Mouse (Mus musculus) Patski (cell line): ENCODE results near the gene Tmem139. TPM values are rescaled to one million over a fixed set of nuclear protein-coding genes. Genes with fewer than 3 reads are reported as not detected.

ENCODE experiments used
- ATAC-seq: fragments of 100-300 bp; one replicate; pipeline ENCODE4 v1.8.0; 2021
- CTCF ChIA-PET: fragments of 350-600 bp; sonication (Branson Sonifier 250); formaldehyde crosslinking; loops from one replicate; lab custom pipeline; 2022; ENCODE audit warnings: inconsistent platforms; lab: Charles Lee
- POLR2A ChIA-PET: fragments of 350-600 bp; sonication (Branson Sonifier 250); formaldehyde crosslinking; loops from one replicate; lab custom pipeline; 2022; ENCODE audit warnings: antibody characterized with exemption, inconsistent platforms; lab: Charles Lee
- DNase-seq: peaks from one replicate; pipeline ENCODE4 v3.0.0-alpha.2; 2011; ENCODE audit warnings: low read depth, low spot score
- H3K27me3 ChIP-seq: fragments of 371-371 bp; one replicate; pipeline ENCODE4 v1.5.1; 2021
- CTCF ChIP-seq: fragments of 100-300 bp; IDR thresholded peaks from one replicate; pipeline ENCODE4 v1.5.1; 2021
- in situ Hi-C: fragments of 300-500 bp; cut with MboI; formaldehyde crosslinking; loops from 3 replicates; pipeline ENCODE4 v1.11.1; 2018; ENCODE audit warnings: low pct_unique_long_range_greater_than_20kb, mixed read lengths
- polyA plus RNA-seq: library from polyadenylated mRNA; unstranded; gene quantifications from one replicate; pipeline ENCODE4 v1.2.3, GENCODE M21; 2021

Gene Tmem139
- polyA plus RNA-seq: 0.12 TPM

GRCm38 (mm10) chr6:42261524-42262170, at the start of gene Tmem139:
Tmem139 (plus strand) TSS chr6:42261970.
- ATAC-seq: no peak
- ChIA-PET CTCF (interaction anchor here (1.2 kb wide), 1 partner anchor 16 kb away, joined by 3 read pairs; the partner anchor contains the start of gene Gstk1), POLR2A (interaction anchor here (0.6 kb wide), 1 partner anchor 323 kb away, joined by 4 read pairs; no protein-coding TSS in a partner anchor)
- no peaks in the 10 kb centered on the region for H3K27me3 ChIP-seq
- in situ Hi-C loops: loop anchor here (10.0 to 25.0 kb wide), 2 partner anchors 423 to 1026 kb away; no protein-coding TSS in a partner anchor
- TF ChIP-seq CTCF: no peak
- no peak for DNase-seq

GRCm38 (mm10) chr6:42215028-42215427, 46.7 kb upstream of the Tmem139 start, which contains the start of gene Tas2r144:
Tas2r144 (plus strand) TSS chr6:42215328.
- ChIA-PET POLR2A (no interaction called here), CTCF (no interaction called here)
- TF ChIP-seq CTCF: no peak
- ATAC-seq (no peak), DNase-seq (no peak)
- peaks cover 21% of the 10 kb centered on the region for H3K27me3 ChIP-seq
- in situ Hi-C loops: no loop called here

- in situ Hi-C loops: no loop called here
- CTCF ChIA-PET: no interaction called here
- peaks cover 8% of the 10 kb centered on the region for H3K27me3 ChIP-seq
- ATAC-seq (no peak), DNase-seq (no peak)
- POLR2A ChIA-PET: no interaction called here
- no peak for TF ChIP-seq CTCF
Observed at GRCm38 (mm10) chr6:42222286-42222685, 39.5 kb upstream of the Tmem139 start.

GRCm38 (mm10) chr6:42225046-42225445, 36.7 kb upstream of the Tmem139 start:
- no peak for TF ChIP-seq CTCF
- H3K27me3 ChIP-seq: peaks cover 4% of the 10 kb centered on the region
- ChIA-PET CTCF (interaction anchor here (4.8 kb wide), 1 partner anchor 358 kb away, joined by 25 read pairs; no protein-coding TSS in a partner anchor), POLR2A (interaction anchor here (0.9 kb wide), 1 partner anchor 360 kb away, joined by 3 read pairs; no protein-coding TSS in a partner anchor)
- no peak for ATAC-seq
- DNase-seq: no peak
- in situ Hi-C loops: loop anchor here (5.0 to 25.0 kb wide), 3 partner anchors 102 to 612 kb away; partner anchors contain the start of gene Olfr449

GRCm38 (mm10) chr6:42227240-42228101, 34.3 kb upstream of the Tmem139 start:
- peaks cover 4% of the 10 kb centered on the region for H3K27me3 ChIP-seq
- ChIA-PET CTCF (interaction anchor here (0.6 to 4.8 kb wide), 14 partner anchors 11 to 663 kb away, joined by 3 to 25 read pairs (median 4); partner anchors contain the start of gene Casp2), POLR2A (interaction anchor here (0.6 kb wide), 1 partner anchor 27 kb away, joined by 3 read pairs; no protein-coding TSS in a partner anchor)
- TF ChIP-seq CTCF: peak; percentile 68
- in situ Hi-C loops: loop anchor here (5.0 to 25.0 kb wide), 3 partner anchors 100 to 610 kb away; partner anchors contain the start of gene Olfr449
- ATAC-seq (no peak), DNase-seq (no peak)

GRCm38 (mm10) chr6:42229610-42230009, 32.2 kb upstream of the Tmem139 start:
- ATAC-seq (no peak), DNase-seq (no peak)
- TF ChIP-seq CTCF: no peak
- POLR2A ChIA-PET: interaction anchor here (0.6 kb wide), 1 partner anchor 85 kb away, joined by 3 read pairs; no protein-coding TSS in a partner anchor
- in situ Hi-C loops: loop anchor here (5.0 to 25.0 kb wide), 3 partner anchors 98 to 608 kb away; partner anchors contain the start of gene Olfr449
- H3K27me3 ChIP-seq: no peaks in the 10 kb centered on the region
- CTCF ChIA-PET: interaction anchor here (0.6 to 4.8 kb wide), 4 partner anchors 35 to 354 kb away, joined by 3 to 25 read pairs (median 8); partner anchors contain the start of gene Casp2

- ChIA-PET POLR2A (no interaction called here), CTCF (no interaction called here)
- no peaks in the 10 kb centered on the region for H3K27me3 ChIP-seq
- in situ Hi-C loops: loop anchor here (25.0 kb wide), 1 partner anchor 606 kb away; the partner anchor contains the start of gene Olfr449
- DNase-seq: no peak
- no peak for TF ChIP-seq CTCF
- ATAC-seq: no peak
Observed at GRCm38 (mm10) chr6:42231191-42231590, 30.6 kb upstream of the Tmem139 start.

- ChIA-PET POLR2A (interaction anchor here (1.7 kb wide), 1 partner anchor 10 kb away, joined by 4 read pairs; no protein-coding TSS in a partner anchor), CTCF (interaction anchor here (0.6 to 1.9 kb wide), 4 partner anchors 11 to 319 kb away, joined by 3 to 6 read pairs (median 4); no protein-coding TSS in a partner anchor)
- ATAC-seq: no peak
- in situ Hi-C loops: loop anchor here (25.0 kb wide), 1 partner anchor 600 kb away; the partner anchor contains the start of gene Olfr449
- no peak for TF ChIP-seq CTCF
- H3K27me3 ChIP-seq: peaks cover 16% of the 10 kb centered on the region
- no peak for DNase-seq
Observed at GRCm38 (mm10) chr6:42237276-42237805, 24.4 kb upstream of the Tmem139 start.

- no peak for TF ChIP-seq CTCF
- CTCF ChIA-PET: interaction anchor here (0.6 to 1.9 kb wide), 5 partner anchors 8 to 15 kb away, joined by 3 to 6 read pairs (median 3); no protein-coding TSS in a partner anchor
- in situ Hi-C loops: loop anchor here (25.0 kb wide), 1 partner anchor 596 kb away; the partner anchor contains the start of gene Olfr449
- ATAC-seq: no peak
- POLR2A ChIA-PET: no interaction called here
- H3K27me3 ChIP-seq: peaks cover 24% of the 10 kb centered on the region
- DNase-seq: no peak
Observed at GRCm38 (mm10) chr6:42241311-42242045, 20.3 kb upstream of the Tmem139 start.
